Mouse (Mus musculus): ENCODE measurements around the gene Mpped2.

Gene Mpped2

DNA sequence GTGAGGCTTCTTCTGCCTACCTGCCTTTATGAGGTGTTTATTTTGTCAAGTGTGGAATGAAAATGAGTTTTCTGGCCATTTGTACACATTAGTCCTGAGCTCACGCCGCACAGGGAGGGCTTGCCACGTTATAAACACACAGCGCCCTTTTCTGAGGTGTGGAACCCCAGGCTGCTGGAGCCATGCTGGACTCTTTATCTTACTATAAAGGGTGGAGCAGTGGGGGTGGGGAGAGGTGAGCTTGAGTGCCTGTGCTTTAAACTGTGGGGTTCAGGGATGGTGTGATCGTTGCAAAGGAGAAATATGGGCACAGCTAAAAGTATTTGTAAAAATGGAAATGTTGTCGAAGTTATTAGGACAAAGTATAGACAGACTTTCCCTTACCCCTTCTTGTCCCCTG, 18.4 kb downstream of the Mpped2 start:
- no peak for TF ChIP-seq POU5F1 (IDR thresholded peaks at IDR 0.05; ENCODE audit: borderline replicate concordance, low read length)
- TF ChIP-seq NANOG (IDR thresholded peaks at IDR 0.05; ENCODE audit: borderline replicate concordance, low read length) = no peak
- TF ChIP-seq CTCF (conservative IDR thresholded peaks at IDR 0.05; ENCODE audit: low read length) = no peak
- no peak overlapping the region for H3K4me3 ChIP-seq (replicated peaks; ENCODE audit: low read length)
- peaks cover 37% of the 10 kb centered on the region for H3K4me1 ChIP-seq (replicated peaks; ENCODE audit: low read depth, low read length)

GRCm38 (mm10) chr2:106713151-106713550, 20.1 kb downstream of the Mpped2 start:
- no peaks in the 10 kb centered on the region for H3K9me3 ChIP-seq (ENCODE audit: low read length)
- H3K27me3 ChIP-seq (ENCODE audit: insufficient read depth, low read length) = no peaks in the 10 kb centered on the region
- H3K4me3 ChIP-seq (replicated peaks; ENCODE audit: low read length) = no peak overlapping the region
- peaks cover 33% of the 10 kb centered on the region for H3K4me1 ChIP-seq (replicated peaks; ENCODE audit: low read depth, low read length)
- no peak for TF ChIP-seq POU5F1 (IDR thresholded peaks at IDR 0.05; ENCODE audit: borderline replicate concordance, low read length)
- no peak for TF ChIP-seq NANOG (IDR thresholded peaks at IDR 0.05; ENCODE audit: borderline replicate concordance, low read length)
- no peak for TF ChIP-seq CTCF (conservative IDR thresholded peaks at IDR 0.05; ENCODE audit: low read length)
- no peaks in the 10 kb centered on the region for H3K36me3 ChIP-seq (ENCODE audit: insufficient read depth, low read length)

More for the DNA sequence above, 18.4 kb downstream of the Mpped2 start:
- Histone ChIP-seq H3K36me3 (ENCODE audit: insufficient read depth, low read length) (no peaks in the 10 kb centered on the region), H3K9me3 (ENCODE audit: low read length) (no peaks in the 10 kb centered on the region), H3K27me3 (ENCODE audit: insufficient read depth, low read length) (no peaks in the 10 kb centered on the region)

DNA sequence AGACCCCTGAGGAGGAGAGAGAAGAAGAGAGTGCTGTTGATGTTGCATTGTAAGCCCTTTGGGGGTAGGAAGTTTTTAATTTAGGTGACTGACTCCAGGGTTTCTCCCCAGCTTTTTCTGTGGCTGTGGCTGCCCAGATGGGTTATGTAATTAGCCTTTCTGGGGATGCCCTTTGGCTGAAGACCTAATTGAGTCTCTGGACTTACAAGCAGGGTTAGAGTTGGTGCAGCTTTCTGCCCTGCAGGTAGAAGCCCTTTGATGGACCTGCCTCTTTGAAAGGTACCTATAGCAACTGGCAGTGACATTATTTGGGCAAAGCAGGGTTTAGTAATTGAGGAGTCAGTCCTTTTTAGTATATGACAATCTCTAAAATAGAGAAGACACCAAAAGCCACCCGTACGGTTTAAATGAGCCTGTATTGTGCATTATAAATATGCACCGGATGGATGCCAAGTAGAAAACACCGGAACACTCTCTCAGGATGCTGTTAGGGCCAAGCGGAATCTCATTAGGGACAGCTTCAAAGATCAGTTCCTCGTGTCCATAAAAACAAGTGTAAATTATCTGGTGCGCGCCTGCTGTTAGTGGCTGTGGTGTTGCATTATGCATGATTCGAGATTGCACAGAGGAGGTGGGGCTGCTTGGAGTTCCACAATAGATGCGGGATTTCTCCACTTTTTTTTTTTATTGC, 22.8 kb downstream of the Mpped2 start:
- Histone ChIP-seq H3K9me3 (ENCODE audit: low read length) (no peaks in the 10 kb centered on the region), H3K4me1 (replicated peaks; ENCODE audit: low read depth, low read length) (peaks cover 41% of the 10 kb centered on the region), H3K27me3 (ENCODE audit: insufficient read depth, low read length) (no peaks in the 10 kb centered on the region), H3K4me3 (replicated peaks; ENCODE audit: low read length) (no peak overlapping the region), H3K36me3 (ENCODE audit: insufficient read depth, low read length) (no peaks in the 10 kb centered on the region)
- TF ChIP-seq POU5F1 (IDR thresholded peaks at IDR 0.05; ENCODE audit: borderline replicate concordance, low read length) (no peak), NANOG (IDR thresholded peaks at IDR 0.05; ENCODE audit: borderline replicate concordance, low read length) (no peak), CTCF (conservative IDR thresholded peaks at IDR 0.05; ENCODE audit: low read length) (no peak)

DNA sequence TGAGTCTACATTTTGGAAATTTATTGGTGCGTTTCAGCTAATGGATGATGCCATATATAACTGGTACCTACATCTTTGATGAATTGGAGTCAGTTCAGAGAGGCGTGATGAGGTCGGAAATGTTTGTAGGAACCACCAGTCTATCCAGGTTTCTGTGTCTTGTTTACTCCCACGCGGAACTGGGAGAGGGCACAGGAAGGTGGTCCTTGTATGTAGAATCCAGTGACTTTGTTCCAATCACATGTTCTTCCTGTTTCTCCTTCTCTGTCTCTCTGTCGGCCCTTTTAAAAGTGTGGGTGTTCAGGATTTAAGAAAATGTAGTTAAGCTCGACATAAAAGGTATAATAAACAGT, 23.3 kb downstream of the Mpped2 start:
- TF ChIP-seq POU5F1 (IDR thresholded peaks at IDR 0.05; ENCODE audit: borderline replicate concordance, low read length) (no peak), CTCF (conservative IDR thresholded peaks at IDR 0.05; ENCODE audit: low read length) (no peak), NANOG (IDR thresholded peaks at IDR 0.05; ENCODE audit: borderline replicate concordance, low read length) (no peak)
- Histone ChIP-seq H3K27me3 (ENCODE audit: insufficient read depth, low read length) (no peaks in the 10 kb centered on the region), H3K4me1 (replicated peaks; ENCODE audit: low read depth, low read length) (peaks cover 42% of the 10 kb centered on the region), H3K9me3 (ENCODE audit: low read length) (no peaks in the 10 kb centered on the region), H3K36me3 (ENCODE audit: insufficient read depth, low read length) (no peaks in the 10 kb centered on the region), H3K4me3 (replicated peaks; ENCODE audit: low read length) (no peak overlapping the region)

DNA sequence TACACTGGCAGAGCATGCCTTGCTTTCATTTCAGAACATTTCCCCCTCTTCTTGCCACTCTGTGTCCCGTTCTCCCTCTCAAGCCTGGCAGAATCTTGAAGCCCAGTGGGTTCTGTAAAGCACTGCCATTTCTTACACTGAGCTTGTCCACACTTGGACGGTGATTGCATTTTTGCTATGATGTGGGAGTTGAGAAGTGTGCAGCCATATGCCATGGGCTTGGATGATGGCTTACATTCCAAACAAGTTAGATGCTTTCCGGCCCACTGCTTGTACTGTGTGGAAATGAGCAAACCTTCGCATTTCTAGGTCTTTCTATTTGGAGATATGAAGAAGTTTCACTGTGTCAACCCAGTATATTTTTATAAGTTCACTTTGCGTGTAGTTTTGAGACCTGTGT, 25.8 kb downstream of the Mpped2 start:
- Histone ChIP-seq H3K9me3 (ENCODE audit: low read length) (no peaks in the 10 kb centered on the region), H3K4me3 (replicated peaks; ENCODE audit: low read length) (no peak overlapping the region), H3K27me3 (ENCODE audit: insufficient read depth, low read length) (no peaks in the 10 kb centered on the region), H3K4me1 (replicated peaks; ENCODE audit: low read depth, low read length) (peaks cover 22% of the 10 kb centered on the region), H3K36me3 (ENCODE audit: insufficient read depth, low read length) (no peaks in the 10 kb centered on the region)
- TF ChIP-seq CTCF (conservative IDR thresholded peaks at IDR 0.05; ENCODE audit: low read length) (no peak), POU5F1 (IDR thresholded peaks at IDR 0.05; ENCODE audit: borderline replicate concordance, low read length) (no peak), NANOG (IDR thresholded peaks at IDR 0.05; ENCODE audit: borderline replicate concordance, low read length) (no peak)

GRCm38 (mm10) chr2:106719434-106719833, 26.4 kb downstream of the Mpped2 start:
- TF ChIP-seq POU5F1 (IDR thresholded peaks at IDR 0.05; ENCODE audit: borderline replicate concordance, low read length) (no peak), CTCF (conservative IDR thresholded peaks at IDR 0.05; ENCODE audit: low read length) (no peak), NANOG (IDR thresholded peaks at IDR 0.05; ENCODE audit: borderline replicate concordance, low read length) (no peak)
- no peak overlapping the region for H3K4me3 ChIP-seq (replicated peaks; ENCODE audit: low read length)
- peaks cover 22% of the 10 kb centered on the region for H3K4me1 ChIP-seq (replicated peaks; ENCODE audit: low read depth, low read length)
- no peaks in the 10 kb centered on the region for H3K9me3 ChIP-seq (ENCODE audit: low read length)
- no peaks in the 10 kb centered on the region for H3K27me3 ChIP-seq (ENCODE audit: insufficient read depth, low read length)
- no peaks in the 10 kb centered on the region for H3K36me3 ChIP-seq (ENCODE audit: insufficient read depth, low read length)

GRCm38 (mm10) chr2:106720644-106721043, 27.6 kb downstream of the Mpped2 start:
- H3K9me3 ChIP-seq (ENCODE audit: low read length) = no peaks in the 10 kb centered on the region
- H3K4me1 ChIP-seq (replicated peaks; ENCODE audit: low read depth, low read length) = peaks cover 22% of the 10 kb centered on the region
- H3K27me3 ChIP-seq (ENCODE audit: insufficient read depth, low read length) = no peaks in the 10 kb centered on the region
- TF ChIP-seq NANOG (IDR thresholded peaks at IDR 0.05; ENCODE audit: borderline replicate concordance, low read length) = no peak
- TF ChIP-seq POU5F1 (IDR thresholded peaks at IDR 0.05; ENCODE audit: borderline replicate concordance, low read length) = no peak
- TF ChIP-seq CTCF (conservative IDR thresholded peaks at IDR 0.05; ENCODE audit: low read length) = no peak
- H3K36me3 ChIP-seq (ENCODE audit: insufficient read depth, low read length) = 0 out of 2 replicates have a peak, but pooled peaks cover 5% of the 10 kb centered on the region
- no peak overlapping the region for H3K4me3 ChIP-seq (replicated peaks; ENCODE audit: low read length)

GRCm38 (mm10) chr2:106722020-106722419, 29.0 kb downstream of the Mpped2 start:
- no peak overlapping the region for H3K4me3 ChIP-seq (replicated peaks; ENCODE audit: low read length)
- 0 out of 2 replicates have a peak, but pooled peaks cover 5% of the 10 kb centered on the region for H3K36me3 ChIP-seq (ENCODE audit: insufficient read depth, low read length)
- no peak for TF ChIP-seq CTCF (conservative IDR thresholded peaks at IDR 0.05; ENCODE audit: low read length)
- TF ChIP-seq POU5F1 (IDR thresholded peaks at IDR 0.05; ENCODE audit: borderline replicate concordance, low read length) = no peak
- TF ChIP-seq NANOG (IDR thresholded peaks at IDR 0.05; ENCODE audit: borderline replicate concordance, low read length) = no peak
- no peaks in the 10 kb centered on the region for H3K9me3 ChIP-seq (ENCODE audit: low read length)
- peaks cover 22% of the 10 kb centered on the region for H3K4me1 ChIP-seq (replicated peaks; ENCODE audit: low read depth, low read length)
- H3K27me3 ChIP-seq (ENCODE audit: insufficient read depth, low read length) = no peaks in the 10 kb centered on the region
